Mouse (Mus musculus): ENCODE data around the gene Snx27. TPM values are rescaled to one million over a fixed set of nuclear protein-coding genes. Genes with fewer than 3 reads are reported as not detected.

Snx27 gene
- polyA plus RNA-seq, 1 experiment: 55.9 TPM

DNA sequence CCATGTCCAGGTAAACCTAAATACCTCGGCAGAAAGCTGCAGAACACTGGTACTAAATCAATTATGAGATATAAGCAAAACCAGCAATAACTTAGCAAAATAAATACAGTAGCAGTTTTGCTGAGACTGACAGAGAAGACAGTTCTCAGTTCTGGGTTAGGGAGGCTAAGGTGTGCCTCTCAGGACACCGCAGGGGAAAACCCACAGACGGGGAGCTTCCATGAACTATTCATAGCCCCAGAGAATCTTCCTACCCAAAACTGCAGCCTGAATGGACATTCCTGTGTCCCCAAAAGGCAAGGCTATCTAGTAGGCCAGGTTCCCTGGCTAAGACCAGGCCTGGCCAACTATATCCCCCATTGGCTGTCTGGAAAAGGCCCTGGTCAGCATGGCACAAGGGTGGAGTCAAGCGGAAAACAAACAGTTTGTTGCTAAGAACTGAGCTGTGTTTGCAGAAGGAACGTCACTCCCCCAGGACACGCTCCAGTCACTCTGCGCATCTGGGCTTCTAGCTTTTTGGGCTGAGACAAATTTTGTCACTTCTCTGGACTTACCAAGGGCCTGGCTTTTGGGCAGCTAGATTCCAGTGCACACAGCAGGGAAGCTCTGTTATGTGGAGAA is 30.9 kb upstream of the Snx27 start:
- DNase-seq: no peak
- 74% methylated on average over 7 of the region's 7 CpGs for WGBS
- H3K27ac ChIP-seq (ENCODE audit: insufficient read depth, low read length): no peak overlapping the region

GRCm38 (mm10) chr3:94612274-94612673 is 29.8 kb upstream of the Snx27 start:
- H3K27me3 ChIP-seq (ENCODE audit: control insufficient read depth, insufficient read depth, low read length): no peaks in the 10 kb centered on the region
- no peak overlapping the region for H3K27ac ChIP-seq (ENCODE audit: insufficient read depth, low read length)
- no peak overlapping the region for H3K4me3 ChIP-seq (replicated peaks; ENCODE audit: insufficient read depth, low read depth, low read length)
- H3K4me1 ChIP-seq (ENCODE audit: control insufficient read depth, insufficient read depth, low read length): no peaks in the 10 kb centered on the region; the same call in 1 of the 2 replicates
- TF ChIP-seq CTCF (IDR thresholded peaks at IDR 0.05; ENCODE audit: borderline replicate concordance, insufficient read depth, low read depth, low read length): no peak
- TF ChIP-seq POLR2A (IDR thresholded peaks at IDR 0.05; ENCODE audit: borderline replicate concordance, insufficient read depth, low read length): no peak
- DNase-seq: no peak
- WGBS: 95% methylated on average over 1 of the region's 1 CpGs

More for the DNA sequence above, 30.9 kb upstream of the Snx27 start:
- H3K4me3 ChIP-seq (replicated peaks; ENCODE audit: insufficient read depth, low read depth, low read length): no peak overlapping the region
- no peaks in the 10 kb centered on the region; the same call in 1 of the 2 replicates for H3K4me1 ChIP-seq (ENCODE audit: control insufficient read depth, insufficient read depth, low read length)
- no peaks in the 10 kb centered on the region for H3K27me3 ChIP-seq (ENCODE audit: control insufficient read depth, insufficient read depth, low read length)
- TF ChIP-seq CTCF (IDR thresholded peaks at IDR 0.05; ENCODE audit: borderline replicate concordance, insufficient read depth, low read depth, low read length): no peak
- TF ChIP-seq POLR2A (IDR thresholded peaks at IDR 0.05; ENCODE audit: borderline replicate concordance, insufficient read depth, low read length): no peak

DNA sequence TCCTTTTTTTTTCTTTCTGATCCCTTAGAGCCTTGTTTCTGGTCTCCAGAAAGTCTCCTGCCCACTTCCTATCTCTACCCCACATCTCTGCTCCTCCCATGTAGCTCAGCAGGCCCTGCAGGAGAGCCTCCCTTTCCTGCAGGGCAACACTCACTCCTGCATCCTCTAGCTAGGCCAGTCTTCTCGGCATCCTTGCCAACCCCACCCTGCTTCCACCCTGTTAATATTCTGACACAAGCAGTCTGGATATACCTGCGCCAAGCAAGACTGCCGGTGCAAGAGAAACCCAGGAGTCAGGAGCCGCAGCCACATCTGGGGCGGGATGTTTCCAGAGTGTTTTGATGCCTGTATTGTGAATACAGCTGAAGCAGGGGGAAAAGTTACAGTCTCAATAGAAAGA is 29.3 kb upstream of the Snx27 start:
- Histone ChIP-seq H3K27me3 (ENCODE audit: control insufficient read depth, insufficient read depth, low read length) (no peaks in the 10 kb centered on the region), H3K27ac (ENCODE audit: insufficient read depth, low read length) (no peak overlapping the region), H3K4me1 (ENCODE audit: control insufficient read depth, insufficient read depth, low read length) (no peaks in the 10 kb centered on the region; the same call in 1 of the 2 replicates), H3K4me3 (replicated peaks; ENCODE audit: insufficient read depth, low read depth, low read length) (no peak overlapping the region)
- TF ChIP-seq POLR2A (IDR thresholded peaks at IDR 0.05; ENCODE audit: borderline replicate concordance, insufficient read depth, low read length): no peak
- no peak for TF ChIP-seq CTCF (IDR thresholded peaks at IDR 0.05; ENCODE audit: borderline replicate concordance, insufficient read depth, low read depth, low read length)
- 67% methylated on average over 5 of the region's 5 CpGs for WGBS
- no peak for DNase-seq

DNA sequence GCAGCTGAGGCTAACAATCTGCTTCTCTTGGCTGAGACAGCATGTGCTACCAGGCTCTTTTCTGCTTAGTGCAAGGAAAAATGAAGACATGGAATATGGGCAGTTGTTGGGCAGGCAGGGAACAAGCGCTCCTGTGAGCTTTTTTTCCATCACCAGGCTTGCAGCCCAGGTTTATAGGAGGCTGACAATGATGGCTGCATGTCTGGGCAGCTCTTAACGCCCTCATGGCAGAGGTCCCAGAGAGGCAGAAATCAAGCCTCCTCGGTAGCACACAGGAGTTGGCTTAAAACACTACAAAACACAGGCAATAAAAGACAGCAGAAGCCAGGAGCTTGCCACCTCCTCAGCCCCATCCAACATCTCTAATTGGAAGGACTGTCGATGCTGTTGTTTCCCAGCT is 28.8 kb upstream of the Snx27 start:
- TF ChIP-seq CTCF (IDR thresholded peaks at IDR 0.05; ENCODE audit: borderline replicate concordance, insufficient read depth, low read depth, low read length) (no peak), POLR2A (IDR thresholded peaks at IDR 0.05; ENCODE audit: borderline replicate concordance, insufficient read depth, low read length) (no peak)
- no peak overlapping the region for H3K27ac ChIP-seq (ENCODE audit: insufficient read depth, low read length)
- no peaks in the 10 kb centered on the region for H3K27me3 ChIP-seq (ENCODE audit: control insufficient read depth, insufficient read depth, low read length)
- 14% methylated on average over 4 of the region's 4 CpGs for WGBS
- peak; percentile 21 to 22 for DNase-seq
- no peak overlapping the region for H3K4me3 ChIP-seq (replicated peaks; ENCODE audit: insufficient read depth, low read depth, low read length)
- H3K4me1 ChIP-seq (ENCODE audit: control insufficient read depth, insufficient read depth, low read length): no peaks in the 10 kb centered on the region; the same call in 1 of the 2 replicates

DNA sequence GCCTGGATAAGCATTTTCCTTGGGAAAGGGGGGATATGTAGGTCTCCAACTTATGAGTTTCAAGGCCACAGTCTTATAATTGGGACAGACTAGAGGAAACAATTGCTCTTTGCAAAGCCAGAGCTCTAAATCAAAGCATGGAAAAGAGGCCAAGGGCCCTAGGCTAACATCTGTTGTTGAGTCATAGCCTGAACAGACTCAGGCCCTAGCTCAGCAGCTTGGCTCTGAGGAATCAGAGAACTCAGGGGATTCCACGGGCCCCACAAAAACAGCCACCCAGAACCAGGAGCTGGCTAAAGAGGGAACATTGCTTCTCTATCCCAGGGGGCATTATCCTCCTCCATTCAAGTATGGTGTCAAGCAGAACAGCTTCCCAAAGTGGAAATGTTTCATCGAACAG is 28.1 kb upstream of the Snx27 start:
- peak in 1 of 2 experiments; percentile 36 for DNase-seq
- Histone ChIP-seq H3K27me3 (ENCODE audit: control insufficient read depth, insufficient read depth, low read length) (no peaks in the 10 kb centered on the region), H3K4me1 (ENCODE audit: control insufficient read depth, insufficient read depth, low read length) (no peaks in the 10 kb centered on the region; the same call in 1 of the 2 replicates), H3K4me3 (replicated peaks; ENCODE audit: insufficient read depth, low read depth, low read length) (no peak overlapping the region), H3K27ac (ENCODE audit: insufficient read depth, low read length) (no peak overlapping the region)
- TF ChIP-seq POLR2A (IDR thresholded peaks at IDR 0.05; ENCODE audit: borderline replicate concordance, insufficient read depth, low read length) (no peak), CTCF (IDR thresholded peaks at IDR 0.05; ENCODE audit: borderline replicate concordance, insufficient read depth, low read depth, low read length) (no peak)
- WGBS: 43% methylated on average over 2 of the region's 2 CpGs

DNA sequence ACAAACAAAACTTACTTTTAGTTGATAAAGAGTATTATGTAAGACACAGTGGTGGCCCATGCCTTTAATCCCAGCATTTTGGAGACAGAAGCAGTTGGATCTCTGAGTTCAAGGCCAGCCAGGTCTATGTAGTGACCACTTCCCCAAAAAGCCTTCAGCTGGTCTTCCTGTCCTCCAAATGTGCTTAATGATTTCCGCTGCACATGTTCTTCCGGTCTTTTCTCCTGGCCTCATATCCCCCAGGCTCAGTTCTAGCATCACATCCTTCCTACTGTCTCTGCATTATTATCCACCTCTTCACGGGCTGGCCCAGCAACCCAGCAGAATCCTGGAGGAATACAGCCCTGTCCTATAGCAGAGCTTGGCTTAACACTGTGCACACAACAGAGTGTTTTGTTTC is 27.1 kb upstream of the Snx27 start:
- WGBS: 95% methylated on average over 3 of the region's 3 CpGs
- no peaks in the 10 kb centered on the region; the same call in 1 of the 2 replicates for H3K4me1 ChIP-seq (ENCODE audit: control insufficient read depth, insufficient read depth, low read length)
- no peak overlapping the region for H3K27ac ChIP-seq (ENCODE audit: insufficient read depth, low read length)
- no peak for TF ChIP-seq CTCF (IDR thresholded peaks at IDR 0.05; ENCODE audit: borderline replicate concordance, insufficient read depth, low read depth, low read length)
- TF ChIP-seq POLR2A (IDR thresholded peaks at IDR 0.05; ENCODE audit: borderline replicate concordance, insufficient read depth, low read length): no peak
- no peak overlapping the region for H3K4me3 ChIP-seq (replicated peaks; ENCODE audit: insufficient read depth, low read depth, low read length)
- DNase-seq: no peak
- H3K27me3 ChIP-seq (ENCODE audit: control insufficient read depth, insufficient read depth, low read length): no peaks in the 10 kb centered on the region

DNA sequence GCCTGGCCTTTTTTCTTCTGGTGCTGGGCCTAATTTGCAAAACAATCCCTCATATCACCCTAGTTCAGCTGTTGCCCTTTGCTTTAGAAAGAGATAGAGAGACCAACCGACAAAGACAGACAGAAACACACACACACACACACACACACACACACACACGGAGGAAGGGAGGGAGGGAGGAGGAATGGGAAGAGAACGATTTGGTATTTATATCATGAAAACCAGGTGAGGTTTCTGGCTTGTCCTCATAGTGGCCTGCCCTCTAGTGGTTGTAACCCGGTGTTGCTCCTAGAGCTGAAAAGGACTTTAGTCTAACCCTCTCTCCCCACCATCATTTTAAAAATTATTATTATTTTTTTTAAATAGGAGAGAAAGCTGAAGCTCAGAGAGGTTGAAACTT is 19.4 kb upstream of the Snx27 start:
- DNase-seq: peak; percentile 59 to 71
- no peak overlapping the region for H3K27ac ChIP-seq (ENCODE audit: insufficient read depth, low read length)
- 1% methylated on average over 4 of the region's 4 CpGs for WGBS
- no peak overlapping the region for H3K4me3 ChIP-seq (replicated peaks; ENCODE audit: insufficient read depth, low read depth, low read length)
- TF ChIP-seq CTCF (IDR thresholded peaks at IDR 0.05; ENCODE audit: borderline replicate concordance, insufficient read depth, low read depth, low read length) (peak; percentile 75; the same call in 1 of the 2 replicates), POLR2A (IDR thresholded peaks at IDR 0.05; ENCODE audit: borderline replicate concordance, insufficient read depth, low read length) (no peak)
- no peaks in the 10 kb centered on the region for H3K27me3 ChIP-seq (ENCODE audit: control insufficient read depth, insufficient read depth, low read length)
- no peaks in the 10 kb centered on the region for H3K4me1 ChIP-seq (ENCODE audit: control insufficient read depth, insufficient read depth, low read length)

DNA sequence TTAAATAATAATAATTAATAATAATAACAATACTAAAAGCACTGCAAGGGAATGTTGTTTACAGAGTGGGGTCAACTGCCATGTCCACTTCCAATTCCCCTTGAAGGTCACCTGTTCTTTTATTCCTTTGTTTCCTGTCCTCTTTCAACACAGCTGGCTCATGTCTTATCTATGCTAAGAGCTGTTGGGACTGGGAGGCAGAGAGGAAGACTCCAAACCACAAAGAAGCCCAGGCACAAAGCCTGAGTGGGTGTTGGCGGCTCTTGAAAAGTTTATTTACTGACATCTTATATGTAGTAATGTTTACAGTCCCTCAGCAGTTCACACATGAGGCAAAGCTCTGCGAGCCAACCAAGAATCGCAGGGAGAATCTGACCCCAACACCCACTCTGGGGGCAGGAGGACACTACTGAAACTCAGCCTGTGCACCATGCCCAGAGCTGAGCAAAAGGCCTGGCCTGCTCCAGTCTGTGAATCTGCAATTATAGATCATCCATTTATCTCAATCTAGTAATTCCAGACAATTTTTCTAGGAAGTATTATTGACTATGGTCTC is 14.8 kb upstream of the Snx27 start:
- WGBS: 90% methylated on average over 3 of the region's 3 CpGs
- Histone ChIP-seq H3K27ac (ENCODE audit: insufficient read depth, low read length) (no peak overlapping the region), H3K4me3 (replicated peaks; ENCODE audit: insufficient read depth, low read depth, low read length) (no peak overlapping the region), H3K4me1 (ENCODE audit: control insufficient read depth, insufficient read depth, low read length) (no peaks in the 10 kb centered on the region), H3K27me3 (ENCODE audit: control insufficient read depth, insufficient read depth, low read length) (no peaks in the 10 kb centered on the region)
- no peak for DNase-seq
- TF ChIP-seq POLR2A (IDR thresholded peaks at IDR 0.05; ENCODE audit: borderline replicate concordance, insufficient read depth, low read length) (no peak), CTCF (IDR thresholded peaks at IDR 0.05; ENCODE audit: borderline replicate concordance, insufficient read depth, low read depth, low read length) (no peak)
